Mouse (Mus musculus) adipocyte (in vitro differentiated cells): ENCODE data around the gene Hist2h2ab.
"Not testable (repeated sequence)": the region's sequence is repeated elsewhere in the genome, so short reads cannot be mapped to it uniquely, and the experiment has no call there.

Experiments
- DNase-seq: peaks from one replicate; pipeline ENCODE4 v3.0.0-alpha.2; 2016; ENCODE audit warnings: low spot score

Hist2h2ab gene

DNA sequence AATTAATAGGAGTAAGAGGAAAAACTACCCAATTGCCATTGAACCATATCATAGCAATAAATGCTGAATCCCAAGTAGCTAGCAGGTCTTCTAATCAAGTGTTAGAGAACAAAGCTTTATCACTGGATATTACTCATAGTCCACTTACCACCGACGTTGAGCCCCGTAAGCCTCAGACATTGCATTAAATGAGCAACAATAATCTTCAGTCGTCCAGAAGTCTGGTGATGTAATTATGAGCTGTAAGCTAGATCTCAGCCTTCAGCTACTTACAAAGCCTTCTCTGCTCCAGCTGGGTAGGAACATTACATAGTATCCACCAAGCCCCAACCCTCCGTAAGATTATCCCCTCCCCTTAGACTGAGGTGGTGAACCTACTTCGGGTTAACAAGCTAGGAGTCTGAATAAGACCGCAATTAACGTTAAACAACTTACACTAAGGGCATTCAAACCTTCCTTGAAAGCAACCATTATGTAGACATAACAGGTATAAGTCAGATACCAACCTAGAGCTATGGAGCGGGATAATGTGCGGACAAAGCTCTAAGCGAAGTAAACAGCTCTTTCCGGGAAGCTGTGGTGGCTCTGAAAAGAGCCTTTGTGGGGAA lies 18.3 kb downstream of the Hist2h2ab start:
- DNase-seq = peak; percentile 35

DNA sequence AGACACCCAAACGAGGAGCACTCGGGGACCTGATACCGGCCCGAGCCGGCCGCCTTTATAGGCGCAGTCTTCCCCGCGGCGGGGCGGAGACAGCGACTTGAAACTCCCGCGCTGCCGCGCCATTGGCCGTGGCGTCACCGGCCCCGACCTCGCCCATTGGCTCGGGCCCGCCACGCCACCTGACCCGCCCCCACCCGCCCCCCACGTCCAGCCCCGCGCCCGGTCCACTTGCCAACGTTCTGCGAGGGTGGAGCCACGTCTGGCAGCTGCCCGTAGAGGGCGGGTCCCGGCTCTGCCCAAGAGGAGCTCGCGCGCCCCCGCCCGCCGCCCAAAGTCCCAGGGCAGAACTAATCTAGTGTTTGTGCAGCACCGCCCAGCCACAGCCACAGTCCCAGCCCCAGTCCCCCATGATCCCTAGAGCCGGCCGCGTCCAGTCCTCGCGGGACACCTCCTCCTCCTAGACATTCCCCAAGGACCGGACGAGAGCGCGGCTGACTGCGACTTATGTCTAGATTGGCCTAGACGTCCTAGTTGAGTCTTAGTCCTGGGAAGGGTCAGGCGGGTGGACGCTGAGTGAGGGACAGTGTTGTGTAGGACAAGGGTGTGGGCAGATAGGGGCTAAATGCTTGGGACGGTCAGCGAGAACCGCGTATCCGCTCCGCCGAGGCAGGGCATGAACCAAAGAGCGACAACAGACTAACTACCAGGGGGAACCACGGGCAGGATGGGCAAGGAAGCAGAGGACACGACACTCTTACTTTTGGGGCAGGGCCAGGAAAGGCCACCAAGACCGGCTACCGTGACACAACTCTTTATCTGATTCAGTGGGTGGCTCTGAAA lies 19.5 kb downstream of the Hist2h2ab start, which contains the start of gene Hist2h3c2:
Hist2h3c2 (minus strand) TSS at position 174 of the 840 bp plus-strand sequence.
- not testable (repeated sequence) for DNase-seq

DNA sequence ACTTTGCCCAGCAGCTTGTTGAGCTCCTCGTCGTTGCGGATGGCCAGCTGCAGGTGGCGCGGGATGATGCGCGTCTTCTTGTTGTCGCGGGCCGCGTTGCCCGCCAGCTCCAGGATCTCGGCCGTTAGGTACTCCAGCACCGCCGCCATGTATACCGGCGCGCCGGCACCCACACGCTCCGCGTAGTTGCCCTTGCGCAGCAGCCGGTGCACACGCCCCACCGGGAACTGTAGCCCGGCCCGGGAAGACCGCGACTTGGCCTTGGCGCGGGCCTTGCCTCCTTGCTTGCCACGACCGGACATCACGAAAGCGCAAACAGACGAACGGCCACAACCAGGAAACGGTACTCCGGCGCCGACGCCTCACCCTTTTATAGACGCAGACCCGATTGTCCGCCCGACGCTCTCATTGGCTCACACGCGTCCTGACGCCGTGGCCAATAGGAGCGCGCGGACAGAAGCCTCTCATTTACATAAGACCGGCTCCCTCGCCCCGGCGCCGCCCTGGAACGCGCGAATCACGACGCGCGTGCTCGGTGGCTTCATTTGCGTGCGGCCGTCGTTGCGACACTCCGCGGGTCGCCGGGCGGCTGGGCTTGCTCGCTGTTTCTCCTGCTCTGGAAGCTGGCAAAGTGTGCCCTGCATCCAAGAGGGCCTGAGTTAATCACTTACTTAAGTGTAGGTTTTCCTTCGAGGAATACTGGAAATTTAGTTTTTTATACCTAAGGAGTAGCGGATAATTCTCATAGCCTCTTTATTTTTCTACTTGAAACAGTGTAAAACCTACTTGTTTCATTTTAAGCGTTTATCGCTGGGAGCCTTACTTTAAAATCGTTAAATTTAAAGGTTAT lies 20.5 kb downstream of the Hist2h2ab start, which contains the start of gene Hist2h2aa2:
Hist2h2aa2 (minus strand) TSS at position 328 of the 850 bp plus-strand sequence.
- peak; percentile 64 for DNase-seq

DNA sequence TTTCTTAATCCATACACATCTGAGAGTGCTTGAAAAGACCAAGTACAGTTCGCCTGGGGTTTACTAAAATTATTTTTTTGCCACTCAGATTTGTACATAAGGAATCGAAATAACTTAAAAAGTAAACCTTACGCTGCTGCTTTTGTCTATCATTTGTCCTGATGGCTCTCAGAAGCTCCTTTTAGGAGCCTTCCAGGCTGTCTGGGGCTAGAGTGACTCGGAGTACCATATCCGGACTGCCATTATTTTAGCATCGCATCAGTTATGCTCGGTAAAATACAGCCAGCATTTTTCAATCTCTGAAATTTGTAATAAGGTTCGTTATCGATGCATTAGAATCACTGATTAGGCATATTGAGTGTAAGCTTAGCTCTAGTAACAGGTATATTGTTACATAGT lies 21.1 kb downstream of the Hist2h2ab start:
- no peak for DNase-seq

DNA sequence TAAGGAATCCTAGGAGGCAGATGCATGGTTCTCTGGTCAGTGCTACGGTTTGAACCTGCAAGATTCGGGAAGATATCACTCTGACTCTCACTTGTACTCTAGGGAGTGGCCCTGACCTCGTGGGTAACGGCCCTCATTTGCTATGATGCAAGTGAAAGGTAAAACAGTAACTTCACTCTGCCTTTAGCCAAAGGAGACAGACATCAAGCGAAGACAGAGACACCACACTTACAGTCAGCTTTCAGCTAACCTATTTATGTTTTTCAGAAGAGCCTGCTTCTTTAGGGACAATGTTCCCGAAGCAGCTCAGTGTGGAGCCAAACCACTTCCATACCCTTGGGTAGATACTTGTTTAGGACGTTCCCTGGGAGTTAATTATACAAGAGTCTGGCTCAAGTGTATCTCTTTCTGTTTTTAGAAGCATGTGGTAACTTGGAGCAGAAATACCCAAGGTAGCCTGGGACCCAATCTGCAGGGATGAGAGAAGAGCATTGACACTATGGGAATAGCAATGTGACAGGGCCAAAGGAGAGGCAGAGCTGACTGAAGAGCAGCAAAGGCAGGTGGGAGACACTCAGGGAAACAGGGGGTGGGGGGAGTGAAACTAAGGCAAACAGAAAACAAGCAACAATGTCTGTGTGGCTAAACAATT lies 24.4 kb downstream of the Hist2h2ab start:
- peak; percentile 43 for DNase-seq

DNA sequence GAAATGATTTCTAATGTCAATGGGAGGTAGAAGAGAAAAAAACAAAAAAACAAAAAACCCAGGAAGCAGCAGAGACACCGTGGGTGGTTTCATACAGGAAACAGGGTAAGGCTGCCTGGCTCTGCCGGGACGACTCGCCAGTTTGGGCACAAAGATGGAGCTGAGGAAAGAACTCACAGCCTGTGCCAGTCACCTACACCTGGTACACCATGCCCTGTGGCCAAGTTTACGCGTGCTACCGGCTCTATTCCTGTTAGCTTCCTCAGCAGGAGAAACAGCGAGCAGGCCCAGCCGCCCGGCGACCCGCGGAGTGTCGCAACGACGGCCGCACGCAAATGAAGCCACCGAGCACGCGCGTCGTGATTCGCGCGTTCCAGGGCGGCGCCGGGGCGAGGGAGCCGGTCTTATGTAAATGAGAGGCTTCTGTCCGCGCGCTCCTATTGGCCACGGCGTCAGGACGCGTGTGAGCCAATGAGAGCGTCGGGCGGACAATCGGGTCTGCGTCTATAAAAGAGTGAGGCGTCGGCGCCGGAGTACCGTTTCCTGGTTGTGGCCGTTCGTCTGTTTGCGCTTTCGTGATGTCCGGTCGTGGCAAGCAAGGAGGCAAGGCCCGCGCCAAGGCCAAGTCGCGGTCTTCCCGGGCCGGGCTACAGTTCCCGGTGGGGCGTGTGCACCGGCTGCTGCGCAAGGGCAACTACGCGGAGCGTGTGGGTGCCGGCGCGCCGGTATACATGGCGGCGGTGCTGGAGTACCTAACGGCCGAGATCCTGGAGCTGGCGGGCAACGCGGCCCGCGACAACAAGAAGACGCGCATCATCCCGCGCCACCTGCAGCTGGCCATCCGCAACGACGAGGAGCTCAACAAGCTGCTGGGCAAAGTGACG lies 25.6 kb downstream of the Hist2h2ab start, which contains the start of gene Hist2h2aa1:
Hist2h2aa1 (plus strand) TSS at position 495 of the 884 bp plus-strand sequence.
- peak; percentile 82 for DNase-seq

DNA sequence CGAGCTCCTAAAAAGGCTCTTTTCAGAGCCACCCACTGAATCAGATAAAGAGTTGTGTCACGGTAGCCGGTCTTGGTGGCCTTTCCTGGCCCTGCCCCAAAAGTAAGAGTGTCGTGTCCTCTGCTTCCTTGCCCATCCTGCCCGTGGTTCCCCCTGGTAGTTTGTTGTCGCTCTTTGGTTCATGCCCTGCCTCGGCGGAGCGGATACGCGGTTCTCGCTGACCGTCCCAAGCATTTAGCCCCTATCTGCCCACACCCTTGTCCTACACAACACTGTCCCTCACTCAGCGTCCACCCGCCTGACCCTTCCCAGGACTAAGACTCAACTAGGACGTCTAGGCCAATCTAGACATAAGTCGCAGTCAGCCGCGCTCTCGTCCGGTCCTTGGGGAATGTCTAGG lies 26.4 kb downstream of the Hist2h2ab start:
- not testable (repeated sequence) for DNase-seq

DNA sequence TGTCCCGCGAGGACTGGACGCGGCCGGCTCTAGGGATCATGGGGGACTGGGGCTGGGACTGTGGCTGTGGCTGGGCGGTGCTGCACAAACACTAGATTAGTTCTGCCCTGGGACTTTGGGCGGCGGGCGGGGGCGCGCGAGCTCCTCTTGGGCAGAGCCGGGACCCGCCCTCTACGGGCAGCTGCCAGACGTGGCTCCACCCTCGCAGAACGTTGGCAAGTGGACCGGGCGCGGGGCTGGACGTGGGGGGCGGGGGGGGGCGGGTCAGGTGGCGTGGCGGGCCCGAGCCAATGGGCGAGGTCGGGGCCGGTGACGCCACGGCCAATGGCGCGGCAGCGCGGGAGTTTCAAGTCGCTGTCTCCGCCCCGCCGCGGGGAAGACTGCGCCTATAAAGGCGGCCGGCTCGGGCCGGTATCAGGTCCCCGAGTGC lies 26.8 kb downstream of the Hist2h2ab start, which contains the start of gene Hist2h3c1:
Hist2h3c1 (plus strand) TSS at position 259 of the 430 bp plus-strand sequence.
- not testable (repeated sequence) for DNase-seq

DNA sequence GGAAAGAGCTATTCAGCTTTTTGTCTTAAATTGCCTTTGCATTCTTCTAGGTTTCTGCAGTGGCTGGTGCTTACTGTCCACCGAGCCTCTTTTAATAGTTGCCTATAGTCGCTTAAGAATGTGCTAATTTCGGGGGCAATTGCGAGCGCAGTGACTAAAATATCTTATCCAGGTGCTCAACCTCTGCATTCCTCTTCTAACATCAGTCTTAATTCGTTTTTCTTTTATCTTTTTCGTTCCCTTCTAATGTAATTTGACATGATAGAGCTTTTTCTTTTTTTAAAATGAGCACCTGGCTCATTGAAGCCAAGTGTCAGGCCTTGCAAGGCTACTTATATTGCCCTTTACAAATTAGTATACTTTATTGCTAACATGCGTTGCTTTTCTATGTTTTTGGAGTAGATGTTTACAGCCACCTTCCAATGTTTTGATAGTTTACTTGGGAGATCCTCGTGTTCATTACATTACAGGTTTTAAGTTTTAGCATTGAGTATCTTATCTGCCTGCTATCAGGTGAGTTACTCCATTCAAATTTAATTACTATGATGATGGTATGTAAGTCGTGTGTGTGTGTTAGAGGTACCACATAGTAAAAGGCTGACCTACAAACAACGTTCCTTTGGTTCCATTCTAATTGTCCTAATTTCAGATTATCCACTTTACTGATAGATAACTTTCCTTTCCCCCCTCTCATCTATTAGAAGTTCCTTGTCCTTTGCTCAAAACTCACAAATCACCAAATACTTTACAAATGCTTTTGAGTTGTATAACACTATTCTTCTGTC lies 27.9 kb downstream of the Hist2h2ab start:
- DNase-seq = no peak

DNA sequence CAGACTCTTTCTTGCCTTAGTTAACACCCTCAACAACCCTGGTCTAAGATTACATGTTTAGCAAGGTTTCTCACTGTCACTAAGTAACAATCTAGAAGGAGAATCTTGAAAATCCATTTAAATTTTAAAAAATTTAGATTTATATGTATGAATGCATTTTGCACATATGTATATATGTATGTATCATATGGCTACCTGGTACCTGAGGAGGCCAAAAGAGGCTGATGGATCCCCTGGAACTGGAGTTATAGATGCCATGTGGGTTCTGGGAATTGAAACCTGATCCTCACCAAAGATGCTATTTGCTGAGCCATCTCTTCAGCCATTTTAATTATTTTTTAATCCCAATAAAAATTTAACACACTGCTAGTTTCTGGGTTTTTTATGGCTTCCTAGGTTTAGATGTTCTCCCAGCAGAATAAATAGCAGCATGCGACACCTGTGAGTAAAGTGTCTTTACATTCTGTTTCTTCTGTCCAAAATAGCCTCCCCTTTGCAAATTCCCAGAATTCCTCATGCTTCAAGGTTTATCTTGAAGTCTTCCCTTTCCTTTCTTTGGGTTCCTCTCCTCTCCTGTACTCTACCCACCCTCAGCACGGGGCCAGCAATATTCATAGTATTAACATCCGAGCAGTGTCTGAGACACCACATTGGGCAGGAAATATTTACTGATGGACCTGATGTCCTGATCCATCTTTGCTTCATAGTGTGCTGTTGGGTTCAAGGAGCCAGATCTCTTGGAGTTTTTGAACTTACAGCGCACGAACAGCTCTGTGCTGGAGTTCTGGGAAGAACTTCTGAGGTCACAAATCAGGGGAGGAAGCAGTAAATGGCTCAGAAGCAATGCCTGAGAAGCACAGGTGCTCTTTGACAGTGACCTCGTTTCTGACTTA lies 28.7 kb downstream of the Hist2h2ab start:
- no peak for DNase-seq

DNA sequence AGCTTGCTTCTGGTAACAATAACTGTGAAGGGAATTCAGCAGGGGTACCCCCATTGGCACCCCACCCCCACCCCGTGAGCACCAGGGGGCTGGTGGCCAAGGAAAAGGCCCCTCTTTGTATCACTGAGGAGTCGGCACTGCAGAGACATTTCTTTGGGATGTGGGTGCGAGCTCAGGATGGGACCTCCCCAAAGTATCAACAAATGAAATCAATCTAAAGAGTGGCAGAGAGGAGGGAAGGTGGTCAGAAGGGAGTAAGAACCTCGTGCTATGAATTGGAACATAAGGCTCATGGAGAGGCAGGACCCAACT lies 29.3 kb downstream of the Hist2h2ab start:
- no peak for DNase-seq

DNA sequence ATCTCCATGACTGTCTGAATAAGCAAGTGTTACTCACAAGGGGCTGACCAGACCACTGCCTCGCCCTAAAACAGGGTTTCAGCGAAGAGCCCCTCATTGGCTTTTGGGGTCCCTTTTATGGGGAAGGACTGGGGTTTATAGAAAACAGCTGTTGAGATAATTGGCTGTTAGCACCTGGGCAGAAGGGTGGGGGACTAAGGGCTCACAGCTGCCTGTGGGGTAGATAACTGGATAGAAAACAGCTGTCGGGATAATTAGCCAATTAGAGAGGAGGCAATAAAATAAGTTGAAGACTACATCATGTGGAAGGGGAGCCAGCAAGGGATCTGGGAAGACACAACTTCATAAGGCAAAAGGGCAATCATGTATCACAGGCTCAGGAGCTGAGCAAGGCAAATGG lies 31.2 kb downstream of the Hist2h2ab start:
- DNase-seq = no peak

DNA sequence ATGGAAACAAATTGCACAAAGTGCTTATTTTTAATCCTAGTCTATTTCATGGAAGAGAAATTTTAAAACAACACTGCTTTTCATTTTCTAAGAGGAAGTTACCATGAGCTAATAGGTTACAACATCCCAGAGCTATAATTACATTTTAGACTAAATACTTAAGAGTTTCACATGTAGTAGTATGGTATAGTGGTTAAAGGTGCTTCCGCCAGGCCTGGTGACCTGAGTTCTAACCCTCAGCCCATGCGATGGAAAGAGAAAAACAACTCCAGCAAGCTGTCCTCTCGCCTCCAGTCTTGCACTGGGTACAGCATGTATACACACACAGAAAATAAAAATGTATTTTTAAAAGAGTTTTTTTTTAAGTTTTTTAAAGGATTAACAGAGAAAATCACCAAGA lies 32.1 kb downstream of the Hist2h2ab start:
- no peak for DNase-seq

DNA sequence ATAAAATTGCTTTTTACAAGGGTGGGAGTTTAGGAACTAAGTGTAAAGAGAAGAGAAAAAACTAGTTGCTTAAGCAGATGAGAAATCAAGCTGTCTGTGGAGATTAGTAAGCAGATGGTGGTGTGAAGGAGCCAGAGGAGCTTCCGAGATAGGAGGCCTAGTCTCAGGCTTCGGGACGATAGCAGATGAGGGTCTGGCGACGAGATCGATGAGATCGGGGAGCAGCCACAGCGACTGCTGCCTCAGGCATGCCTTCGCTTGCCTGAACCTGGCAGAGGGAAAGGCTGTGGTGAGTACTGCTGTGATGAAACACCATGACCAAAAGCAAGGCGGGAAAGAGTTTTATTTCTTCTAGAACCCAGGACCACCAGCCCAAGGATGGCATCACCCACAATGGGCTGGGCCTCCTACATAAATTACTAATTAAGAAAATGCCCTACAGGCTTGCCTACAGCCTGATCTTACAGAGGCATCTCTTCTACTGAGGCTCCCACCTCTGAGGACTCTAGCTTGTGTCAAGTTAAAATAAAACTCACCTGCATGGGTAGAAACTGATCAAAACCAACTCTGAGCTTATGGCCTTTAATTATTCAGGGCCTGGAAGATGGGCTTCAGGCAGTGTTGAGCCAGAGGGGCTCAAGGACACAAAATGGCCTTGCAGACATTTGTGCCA lies 35.2 kb downstream of the Hist2h2ab start:
- no peak for DNase-seq

DNA sequence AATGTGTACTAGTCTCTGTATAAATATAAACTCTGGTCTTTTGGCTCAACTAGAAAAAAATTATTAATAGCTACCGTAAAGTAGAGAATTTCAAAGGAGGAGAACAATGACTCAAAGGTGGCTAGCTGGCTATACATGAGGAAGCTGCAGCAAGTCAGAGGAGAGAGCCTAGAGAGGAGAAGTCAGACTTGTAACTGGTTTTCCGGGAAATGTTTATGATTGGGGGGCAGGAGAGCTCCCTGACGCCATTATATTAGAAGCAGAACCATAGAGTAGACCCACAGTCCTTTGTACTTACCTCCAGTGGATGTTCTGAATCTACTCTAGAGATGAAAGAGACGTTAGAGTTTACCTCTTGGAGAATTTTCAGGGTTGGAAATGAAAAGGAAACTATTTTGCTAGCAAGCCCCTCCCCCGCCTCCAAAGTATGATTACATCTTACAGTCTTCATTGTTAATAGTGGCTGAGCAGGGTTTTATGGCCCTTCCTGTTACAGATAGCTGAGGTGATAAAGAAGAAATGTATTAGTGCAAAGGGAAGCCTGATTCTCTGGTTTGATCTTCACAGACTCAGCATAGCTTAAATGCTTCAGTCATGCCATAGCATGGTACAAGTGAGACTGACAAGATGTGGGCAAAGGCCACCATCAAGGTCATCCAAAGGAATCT lies 36.4 kb downstream of the Hist2h2ab start:
- DNase-seq = no peak

DNA sequence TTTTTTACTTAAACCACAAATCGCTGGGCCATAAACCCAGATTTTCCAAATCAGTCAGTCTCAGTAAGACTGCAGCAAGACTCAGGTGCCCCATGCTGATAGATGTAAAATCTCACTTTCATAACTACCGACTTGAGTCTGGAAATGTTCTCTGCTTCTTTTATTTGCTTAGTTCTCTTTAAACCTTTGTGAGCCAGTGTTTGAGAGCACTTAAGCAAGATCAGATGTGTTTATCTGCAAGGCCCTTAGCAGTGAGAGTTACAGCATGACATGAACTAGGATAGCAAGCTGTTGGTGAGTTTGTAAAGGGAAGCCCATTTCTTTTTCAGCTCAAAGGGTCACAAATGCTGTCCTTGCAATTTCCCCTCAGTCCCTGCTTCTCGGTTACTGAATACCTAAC lies 37.5 kb downstream of the Hist2h2ab start:
- no peak for DNase-seq

DNA sequence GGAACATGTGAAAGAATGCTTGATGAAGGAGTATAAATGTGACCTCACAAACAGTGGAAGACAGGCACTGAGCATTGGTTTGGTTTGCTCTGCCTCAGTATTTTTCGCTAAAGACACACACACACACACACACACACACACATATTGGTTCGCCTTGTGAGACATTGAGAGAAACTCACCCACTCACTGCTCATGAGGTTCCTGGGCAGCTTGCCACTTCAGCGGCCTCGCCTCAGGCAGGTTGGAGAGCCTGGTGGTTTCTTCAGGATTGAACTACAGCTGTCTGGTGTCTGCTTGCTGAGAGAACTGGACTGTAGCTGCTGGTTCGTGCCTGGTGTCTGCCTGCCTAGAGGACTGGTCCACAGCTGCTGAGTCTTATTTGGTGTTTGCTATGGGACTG lies 40.6 kb downstream of the Hist2h2ab start:
- no peak for DNase-seq

DNA sequence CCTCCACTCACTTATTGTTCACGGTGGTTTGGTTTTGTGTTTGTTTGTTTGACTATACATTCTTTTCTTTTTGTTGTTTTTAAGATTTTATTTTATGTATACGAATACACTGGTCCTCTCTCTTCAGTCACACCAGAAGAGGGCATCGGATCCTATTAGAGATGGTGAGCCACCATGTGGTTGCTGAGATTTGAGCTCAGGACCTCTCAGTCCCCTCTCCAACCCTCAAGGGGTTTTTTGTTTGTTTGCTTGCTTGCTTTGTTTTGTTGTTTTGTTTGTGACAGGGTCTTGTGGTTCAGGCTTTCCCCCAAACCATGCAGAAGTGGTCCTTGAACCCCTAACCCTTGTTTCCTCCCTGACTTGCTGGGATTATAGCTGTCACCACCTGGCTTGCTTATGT lies 42.0 kb downstream of the Hist2h2ab start:
- no peak for DNase-seq
